Mouse (Mus musculus): ENCODE measurements around the gene Erv3. TPM values are rescaled to one million over a fixed set of nuclear protein-coding genes. Genes with fewer than 3 reads are reported as not detected.

Gene Erv3
- polyA plus RNA-seq, 1 experiment from 2014 or later, result not detected

DNA sequence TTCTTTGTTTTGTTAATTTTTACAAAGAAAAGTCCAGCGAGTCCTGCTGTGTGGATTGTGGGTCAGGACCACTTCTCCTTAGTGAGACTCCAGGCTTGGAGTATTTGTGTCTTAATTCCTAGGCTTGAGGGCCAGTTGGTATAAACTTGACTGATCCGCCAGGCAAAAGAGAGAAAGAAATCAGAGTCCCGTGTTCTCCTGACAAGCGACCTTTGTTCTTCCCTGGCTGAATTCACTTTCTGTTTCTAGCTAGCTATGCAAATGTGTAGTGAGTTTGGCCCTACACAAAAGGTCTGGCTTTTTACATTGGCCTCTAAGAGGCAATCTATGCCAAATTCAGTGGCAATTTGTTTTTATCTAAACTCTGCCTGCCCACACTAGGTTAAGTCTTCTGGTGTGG is 22.2 kb upstream of the Erv3 start:
- H3K36me3 ChIP-seq (ENCODE audit: control insufficient read depth, insufficient read depth, low read length), result no peaks in the 10 kb centered on the region

DNA sequence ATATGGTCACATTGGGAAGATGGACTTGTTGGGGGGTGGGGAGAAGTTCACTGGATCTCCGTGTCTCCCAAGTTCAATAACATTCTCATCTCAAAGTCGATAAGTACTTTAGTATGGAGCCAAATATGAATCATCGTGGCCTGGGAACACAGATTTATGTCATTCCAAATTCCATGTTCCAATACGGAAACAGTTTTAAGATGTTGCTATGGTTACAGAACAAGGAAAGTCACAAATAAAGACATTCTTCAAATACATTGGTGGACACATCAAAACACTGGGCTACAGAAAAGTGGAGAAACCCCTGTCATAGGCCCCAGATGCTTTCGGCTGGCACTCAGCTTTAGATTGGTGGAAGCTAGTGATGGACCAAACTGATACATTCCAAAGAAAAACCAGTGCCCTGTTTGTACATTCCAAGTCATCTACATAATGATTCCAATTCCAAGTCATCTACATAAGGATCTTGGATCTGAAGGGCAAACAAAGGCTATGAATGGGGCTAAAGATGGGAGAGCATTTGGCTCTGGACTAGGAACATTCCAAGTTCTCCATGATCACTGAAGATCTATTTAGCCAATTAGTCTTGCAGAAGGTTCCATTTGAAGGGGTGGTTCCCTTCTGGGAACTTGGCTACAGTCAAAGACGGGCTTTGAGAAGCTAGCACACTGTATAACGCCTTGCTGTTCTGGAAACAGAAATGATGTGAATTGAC is 17.2 kb upstream of the Erv3 start:
- Histone ChIP-seq H3K9ac (ENCODE audit: low read length) (no peak overlapping the region), H3K36me3 (ENCODE audit: control insufficient read depth, insufficient read depth, low read length) (no peaks in the 10 kb centered on the region), H3K9me3 (ENCODE audit: control insufficient read depth, low read length) (no peaks in the 10 kb centered on the region), H3K4me3 (ENCODE audit: low read depth, low read length) (no peak overlapping the region), H3K4me1 (ENCODE audit: control insufficient read depth, insufficient read depth, low read length) (no peaks in the 10 kb centered on the region), H3K27me3 (ENCODE audit: control insufficient read depth, insufficient read depth, low read length) (no peaks in the 10 kb centered on the region), H3K27ac (replicated peaks; ENCODE audit: low read depth, low read length) (no peak overlapping the region), H3K4me2 (ENCODE audit: low read depth, severe bottlenecking) (no peak overlapping the region)
- ATAC-seq (ENCODE audit: insufficient number of reproducible peaks, low FRiP score, low TSS enrichment, low read depth) (no peak), DNase-seq (ENCODE audit: low spot score) (no peak)
- WGBS, result 95% methylated on average over 7 of the region's 7 CpGs

More for the DNA sequence above, 22.2 kb upstream of the Erv3 start:
- H3K27me3 ChIP-seq (ENCODE audit: control insufficient read depth, insufficient read depth, low read length), result no peaks in the 10 kb centered on the region
- DNase-seq (ENCODE audit: low spot score) (no peak), ATAC-seq (ENCODE audit: insufficient number of reproducible peaks, low FRiP score, low TSS enrichment, low read depth) (no peak)
- no peaks in the 10 kb centered on the region for H3K4me1 ChIP-seq (ENCODE audit: control insufficient read depth, insufficient read depth, low read length)
- no peaks in the 10 kb centered on the region for H3K9me3 ChIP-seq (ENCODE audit: control insufficient read depth, low read length)
- H3K27ac ChIP-seq (replicated peaks; ENCODE audit: low read depth, low read length), result no peak overlapping the region
- no peak overlapping the region for H3K4me2 ChIP-seq (ENCODE audit: low read depth, severe bottlenecking)
- no peak overlapping the region for H3K9ac ChIP-seq (ENCODE audit: low read length)
- H3K4me3 ChIP-seq (ENCODE audit: low read depth, low read length), result no peak overlapping the region
- 77% methylated on average over 4 of the region's 4 CpGs for WGBS

DNA sequence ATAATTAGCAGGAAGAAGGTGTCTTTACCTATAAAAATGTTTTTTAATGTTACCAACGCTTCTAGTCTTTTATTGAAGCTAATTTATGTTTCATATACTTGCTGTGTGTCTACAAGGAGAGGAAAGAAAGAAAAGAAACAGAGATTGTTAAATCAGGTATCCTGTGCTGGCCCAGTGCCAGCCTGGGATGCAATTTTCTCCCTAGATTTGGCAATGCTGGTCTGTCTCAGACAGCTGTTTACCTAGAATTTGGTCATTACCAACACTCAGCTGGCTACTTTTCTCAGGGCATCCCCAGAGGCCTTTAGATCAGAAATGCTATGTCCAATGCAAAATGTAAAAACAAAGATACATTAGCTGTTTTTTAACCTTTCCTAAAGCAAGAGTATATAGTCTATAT is 13.8 kb upstream of the Erv3 start:
- Histone ChIP-seq H3K4me2 (ENCODE audit: low read depth, severe bottlenecking) (no peak overlapping the region), H3K4me3 (ENCODE audit: low read depth, low read length) (no peak overlapping the region), H3K9ac (ENCODE audit: low read length) (no peak overlapping the region), H3K27ac (replicated peaks; ENCODE audit: low read depth, low read length) (no peak overlapping the region), H3K36me3 (ENCODE audit: control insufficient read depth, insufficient read depth, low read length) (no peaks in the 10 kb centered on the region), H3K27me3 (ENCODE audit: control insufficient read depth, insufficient read depth, low read length) (no peaks in the 10 kb centered on the region), H3K4me1 (ENCODE audit: control insufficient read depth, insufficient read depth, low read length) (no peaks in the 10 kb centered on the region), H3K9me3 (ENCODE audit: control insufficient read depth, low read length) (no peaks in the 10 kb centered on the region)
- ATAC-seq (ENCODE audit: insufficient number of reproducible peaks, low FRiP score, low TSS enrichment, low read depth) (no peak), DNase-seq (ENCODE audit: low spot score) (no peak)
- WGBS, result 73% methylated on average over 1 of the region's 1 CpGs

DNA sequence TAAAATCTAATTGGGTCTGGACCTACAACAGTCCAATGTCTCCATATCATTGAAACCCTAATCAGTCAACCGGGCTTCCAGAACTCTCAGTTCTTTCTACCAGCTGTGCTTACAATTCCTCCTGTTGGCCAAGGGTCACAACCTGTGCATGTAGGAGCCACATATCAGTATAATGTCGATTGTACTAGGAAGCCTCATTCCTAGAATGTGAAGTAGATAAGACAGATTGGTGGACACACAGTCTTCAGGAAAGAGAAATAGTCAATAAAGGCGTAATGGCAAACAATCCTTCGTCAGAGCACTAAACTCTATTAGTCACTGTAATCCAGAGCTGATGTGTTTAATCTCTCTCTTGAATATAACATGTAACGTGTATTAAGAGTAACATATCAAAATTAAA is 9.4 kb upstream of the Erv3 start:
- Histone ChIP-seq H3K36me3 (ENCODE audit: control insufficient read depth, insufficient read depth, low read length) (no peaks in the 10 kb centered on the region), H3K4me3 (ENCODE audit: low read depth, low read length) (no peak overlapping the region), H3K27me3 (ENCODE audit: control insufficient read depth, insufficient read depth, low read length) (no peaks in the 10 kb centered on the region), H3K9ac (ENCODE audit: low read length) (no peak overlapping the region), H3K4me2 (ENCODE audit: low read depth, severe bottlenecking) (no peak overlapping the region), H3K27ac (replicated peaks; ENCODE audit: low read depth, low read length) (no peak overlapping the region), H3K4me1 (ENCODE audit: control insufficient read depth, insufficient read depth, low read length) (no peaks in the 10 kb centered on the region), H3K9me3 (ENCODE audit: control insufficient read depth, low read length) (no peaks in the 10 kb centered on the region)
- WGBS, result 93% methylated on average over 5 of the region's 5 CpGs
- DNase-seq (ENCODE audit: low spot score), result no peak
- ATAC-seq (ENCODE audit: insufficient number of reproducible peaks, low FRiP score, low TSS enrichment, low read depth), result no peak

DNA sequence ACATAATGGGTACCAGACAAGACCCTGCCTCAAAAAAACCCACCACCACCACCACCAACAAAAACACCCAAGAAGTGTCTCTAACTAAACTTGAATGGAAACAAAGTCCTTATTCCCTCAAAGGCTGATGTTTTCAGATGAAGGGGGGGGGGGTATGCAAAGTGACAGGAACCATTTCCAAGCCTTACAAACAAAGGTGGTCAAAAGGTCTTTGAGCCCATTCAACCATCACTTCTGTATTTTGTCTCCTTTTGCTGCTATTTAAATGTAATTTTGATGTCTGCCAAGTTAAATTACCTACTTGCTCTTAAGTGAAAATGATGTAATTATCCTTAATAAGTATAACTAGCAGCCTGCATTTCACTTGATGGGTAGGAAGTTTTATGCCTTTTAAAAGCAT is 7.1 kb upstream of the Erv3 start:
- DNase-seq (ENCODE audit: low spot score), result no peak
- no peaks in the 10 kb centered on the region for H3K27me3 ChIP-seq (ENCODE audit: control insufficient read depth, insufficient read depth, low read length)
- no peak for ATAC-seq (ENCODE audit: insufficient number of reproducible peaks, low FRiP score, low TSS enrichment, low read depth)
- H3K4me2 ChIP-seq (ENCODE audit: low read depth, severe bottlenecking), result no peak overlapping the region
- no peak overlapping the region for H3K9ac ChIP-seq (ENCODE audit: low read length)
- no peaks in the 10 kb centered on the region for H3K4me1 ChIP-seq (ENCODE audit: control insufficient read depth, insufficient read depth, low read length)
- no peak overlapping the region for H3K27ac ChIP-seq (replicated peaks; ENCODE audit: low read depth, low read length)
- H3K4me3 ChIP-seq (ENCODE audit: low read depth, low read length), result no peak overlapping the region
- no peaks in the 10 kb centered on the region for H3K36me3 ChIP-seq (ENCODE audit: control insufficient read depth, insufficient read depth, low read length)
- H3K9me3 ChIP-seq (ENCODE audit: control insufficient read depth, low read length), result no peaks in the 10 kb centered on the region

DNA sequence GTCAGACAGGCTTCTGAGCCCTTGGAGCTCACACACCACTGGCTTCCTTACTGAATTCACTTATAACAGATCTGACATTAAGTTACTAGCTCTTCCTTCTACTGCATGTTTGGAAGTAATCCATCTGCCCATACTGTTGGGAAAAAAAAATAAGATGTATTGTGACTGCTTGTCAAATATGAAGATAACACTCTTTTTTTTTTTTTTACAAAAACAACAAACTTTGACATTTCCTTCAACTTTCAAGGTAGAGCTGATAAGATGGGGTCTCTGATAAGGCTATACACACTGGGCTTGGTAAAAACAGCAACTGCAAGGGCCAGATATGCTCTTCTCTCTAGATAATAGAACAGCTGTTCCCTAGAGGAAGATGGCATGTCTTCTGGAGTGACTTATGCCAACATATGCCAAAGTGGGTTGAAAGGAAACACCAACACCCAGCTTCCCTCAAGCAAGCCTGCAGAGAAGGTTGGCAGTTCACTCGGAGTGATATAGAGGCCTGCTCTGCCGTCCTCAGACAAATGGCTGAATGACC is 4.8 kb upstream of the Erv3 start:
- H3K36me3 ChIP-seq (ENCODE audit: control insufficient read depth, insufficient read depth, low read length), result no peaks in the 10 kb centered on the region
- no peak overlapping the region for H3K4me2 ChIP-seq (ENCODE audit: low read depth, severe bottlenecking)
- no peak for DNase-seq (ENCODE audit: low spot score)
- H3K4me3 ChIP-seq (ENCODE audit: low read depth, low read length), result no peak overlapping the region
- no peaks in the 10 kb centered on the region for H3K27me3 ChIP-seq (ENCODE audit: control insufficient read depth, insufficient read depth, low read length)
- H3K4me1 ChIP-seq (ENCODE audit: control insufficient read depth, insufficient read depth, low read length), result no peaks in the 10 kb centered on the region
- no peak overlapping the region for H3K27ac ChIP-seq (replicated peaks; ENCODE audit: low read depth, low read length)
- no peak for ATAC-seq (ENCODE audit: insufficient number of reproducible peaks, low FRiP score, low TSS enrichment, low read depth)
- no peaks in the 10 kb centered on the region for H3K9me3 ChIP-seq (ENCODE audit: control insufficient read depth, low read length)
- no peak overlapping the region for H3K9ac ChIP-seq (ENCODE audit: low read length)
- 78% methylated on average over 2 of the region's 2 CpGs for WGBS

DNA sequence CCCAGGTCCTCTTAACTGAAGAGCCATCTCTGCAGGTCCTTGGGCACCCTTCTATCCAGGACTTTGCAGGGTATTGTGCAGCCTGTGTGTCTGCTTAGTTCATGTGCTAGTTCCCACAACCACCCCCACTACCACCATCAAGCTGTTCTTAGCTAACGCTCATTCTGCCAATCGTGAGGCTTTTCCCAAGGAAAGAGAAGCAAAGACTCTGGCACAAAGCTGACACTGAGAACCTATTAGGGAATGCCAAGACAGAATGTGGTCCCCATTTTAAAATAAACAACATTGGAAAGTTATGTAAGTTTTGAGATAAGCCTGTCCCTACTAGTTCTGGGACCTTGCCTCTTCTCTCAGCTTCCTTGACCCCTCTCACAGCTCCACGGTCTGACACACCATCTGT is 3.9 kb upstream of the Erv3 start:
- H3K27ac ChIP-seq (replicated peaks; ENCODE audit: low read depth, low read length), result no peak overlapping the region
- WGBS, result 79% methylated on average over 3 of the region's 3 CpGs
- no peak for ATAC-seq (ENCODE audit: insufficient number of reproducible peaks, low FRiP score, low TSS enrichment, low read depth)

DNA sequence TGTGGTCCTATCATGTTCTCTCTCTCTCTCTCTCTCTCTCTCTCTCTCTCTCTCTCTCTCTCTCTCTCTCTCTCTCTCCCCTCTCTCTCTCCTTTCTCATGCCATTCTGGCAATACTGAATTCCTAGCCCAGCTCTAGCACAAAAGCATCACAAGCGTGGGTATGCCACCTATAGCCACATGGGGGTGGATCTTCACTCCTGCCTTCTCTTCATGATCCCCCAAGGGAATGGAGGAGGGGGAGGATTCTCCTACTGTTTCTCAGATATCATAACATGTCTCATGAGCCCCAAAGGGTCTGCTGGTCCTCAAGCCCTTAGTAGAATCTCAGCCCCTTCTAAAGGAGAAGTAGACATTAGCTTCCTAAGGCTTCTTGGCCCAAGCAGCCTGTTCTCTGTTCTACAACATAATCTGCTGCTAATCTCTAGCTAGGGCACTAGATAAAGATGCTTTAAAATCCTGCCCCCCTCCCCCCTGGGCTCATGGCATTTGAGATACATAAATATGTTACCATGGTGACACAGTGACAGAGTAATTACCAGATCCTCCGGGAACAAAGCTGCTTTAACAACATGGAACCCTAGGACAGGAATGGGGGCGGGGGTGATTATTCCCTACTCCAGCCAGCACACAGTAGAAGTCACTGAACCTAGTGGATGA is 3.2 kb upstream of the Erv3 start:
- H3K9me3 ChIP-seq (ENCODE audit: control insufficient read depth, low read length), result no peaks in the 10 kb centered on the region
- no peak overlapping the region for H3K4me2 ChIP-seq (ENCODE audit: low read depth, severe bottlenecking)
- no peak overlapping the region for H3K27ac ChIP-seq (replicated peaks; ENCODE audit: low read depth, low read length)
- no peaks in the 10 kb centered on the region for H3K36me3 ChIP-seq (ENCODE audit: control insufficient read depth, insufficient read depth, low read length)
- no peak for DNase-seq (ENCODE audit: low spot score)
- 75% methylated on average over 3 of the region's 3 CpGs for WGBS
- no peak for ATAC-seq (ENCODE audit: insufficient number of reproducible peaks, low FRiP score, low TSS enrichment, low read depth)
- H3K9ac ChIP-seq (ENCODE audit: low read length), result no peak overlapping the region
- no peaks in the 10 kb centered on the region for H3K27me3 ChIP-seq (ENCODE audit: control insufficient read depth, insufficient read depth, low read length)
- no peak overlapping the region for H3K4me3 ChIP-seq (ENCODE audit: low read depth, low read length)
- H3K4me1 ChIP-seq (ENCODE audit: control insufficient read depth, insufficient read depth, low read length), result no peaks in the 10 kb centered on the region

More for the DNA sequence above, 3.9 kb upstream of the Erv3 start:
- no peaks in the 10 kb centered on the region for H3K27me3 ChIP-seq (ENCODE audit: control insufficient read depth, insufficient read depth, low read length)
- no peaks in the 10 kb centered on the region for H3K36me3 ChIP-seq (ENCODE audit: control insufficient read depth, insufficient read depth, low read length)
- no peaks in the 10 kb centered on the region for H3K9me3 ChIP-seq (ENCODE audit: control insufficient read depth, low read length)
- H3K9ac ChIP-seq (ENCODE audit: low read length), result no peak overlapping the region
- no peak for DNase-seq (ENCODE audit: low spot score)
- no peak overlapping the region for H3K4me3 ChIP-seq (ENCODE audit: low read depth, low read length)
- no peaks in the 10 kb centered on the region for H3K4me1 ChIP-seq (ENCODE audit: control insufficient read depth, insufficient read depth, low read length)
- no peak overlapping the region for H3K4me2 ChIP-seq (ENCODE audit: low read depth, severe bottlenecking)
